Comparison of ENCODE assay signal across 11 mouse cellular contexts in the genomic region with DNA sequence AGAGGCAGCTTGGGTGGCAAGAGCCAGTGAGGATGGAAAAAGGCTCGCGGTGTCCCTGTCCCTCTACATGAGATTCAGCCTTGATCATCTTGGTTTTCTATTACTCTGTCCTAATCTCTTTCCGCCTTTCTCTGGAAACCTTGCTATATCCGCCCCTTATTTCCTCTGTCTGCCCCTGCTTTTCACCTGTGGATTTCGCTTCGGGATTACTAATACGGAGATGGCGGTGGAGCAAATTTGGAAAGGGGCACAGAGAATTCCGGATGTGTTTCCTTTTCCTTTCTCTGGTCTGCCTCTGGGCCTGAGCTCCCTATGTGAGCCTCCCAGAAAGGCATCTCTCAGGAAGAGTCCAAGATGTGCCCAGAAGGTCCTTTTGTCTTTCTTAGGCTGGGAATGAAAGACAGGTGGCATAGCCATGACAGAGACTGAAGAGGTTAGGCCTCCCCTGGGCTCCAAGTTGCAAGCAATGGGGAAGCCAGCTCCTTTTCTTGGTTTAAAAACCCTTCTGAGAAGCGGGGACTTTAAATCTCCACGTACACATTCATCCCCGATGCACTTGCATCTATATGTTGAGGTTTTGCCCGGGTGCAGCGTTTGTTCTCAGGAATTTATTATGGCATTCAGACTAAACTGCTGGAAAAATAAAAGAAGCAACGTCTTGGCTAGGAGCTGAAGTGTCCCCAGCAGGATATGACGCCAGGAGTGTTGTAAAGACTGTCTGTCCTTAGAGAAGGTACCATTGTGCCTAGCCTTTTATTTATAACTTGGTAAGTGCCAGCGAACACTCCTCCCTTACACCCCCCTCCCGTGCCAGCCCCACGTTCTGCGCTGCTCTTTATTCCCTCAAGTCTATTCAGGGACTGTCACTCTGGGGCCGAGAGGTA. TPM values are rescaled to one million over a fixed set of nuclear protein-coding genes. Genes with fewer than 3 reads are reported as not detected.
DNase-seq lines count a peak whose midpoint lies in the region; ATAC-seq and TF ChIP-seq lines count a peak whose summit lies in the region.
"Had no signal": no experiment of that assay in that cellular context is flagged by ENCODE, and none has a peak within 500 bp of the region (broad histone marks: within the 10 kb centered on the region; RNA-seq: fewer than 3 reads in every experiment).

No protein-coding gene starts in this region.

- no peak overlapping the region for H3K27ac ChIP-seq in heart, embryonic 13.5 days (replicated peaks)
- H3K27ac ChIP-seq in heart, adult 2 months = no peak overlapping the region
- H3K27ac ChIP-seq in brown adipose tissue, adult 24 weeks (replicated peaks; ENCODE audit: low read depth, low read length) = no peak overlapping the region
- H3K27ac ChIP-seq in hindbrain, embryonic 15.5 days (replicated peaks) = peak overlapping the region; percentile 77
- H3K27ac ChIP-seq in midbrain, embryonic 15.5 days = peak overlapping the region; percentile 54; the same call in 1 of the 2 replicates

- H3K4me2 ChIP-seq in heart, embryonic 13.5 days = peak overlapping the region; percentile 68
- H3K4me2 ChIP-seq in hindbrain, embryonic 15.5 days = peak overlapping the region; percentile 49
- H3K4me2 ChIP-seq in midbrain, embryonic 15.5 days = peak overlapping the region; percentile 49

- WGBS in heart, embryonic 13.5 days = 2% methylated on average over 21 of the region's 21 CpGs
- 8% methylated on average over 21 of the region's 21 CpGs for WGBS in heart, adult 2 months
- WGBS in hindbrain, embryonic 15.5 days = 4% methylated on average over 21 of the region's 21 CpGs
- 4% methylated on average over 21 of the region's 21 CpGs for WGBS in midbrain, embryonic 15.5 days

- H3K9me3 ChIP-seq in heart, embryonic 13.5 days = no peaks in the 10 kb centered on the region
- no peaks in the 10 kb centered on the region for H3K9me3 ChIP-seq in hindbrain, embryonic 15.5 days
- H3K9me3 ChIP-seq in midbrain, embryonic 15.5 days = no peaks in the 10 kb centered on the region

- H3K79me2 ChIP-seq in heart, adult 2 months (replicated peaks; ENCODE audit: control insufficient read depth, insufficient read depth, low read length) = no peaks in the 10 kb centered on the region

- no peaks in the 10 kb centered on the region for H3K36me3 ChIP-seq in heart, embryonic 13.5 days
- H3K36me3 ChIP-seq in heart, adult 2 months (ENCODE audit: control insufficient read depth, insufficient read depth, low read length) = no peaks in the 10 kb centered on the region
- no peaks in the 10 kb centered on the region for H3K36me3 ChIP-seq in hindbrain, embryonic 15.5 days
- H3K36me3 ChIP-seq in midbrain, embryonic 15.5 days (replicated peaks) = no peaks in the 10 kb centered on the region

- no peak for TF ChIP-seq CTCF in heart, adult 2 months (IDR thresholded peaks at IDR 0.05)

- H3K4me3 ChIP-seq in heart, embryonic 13.5 days = peak overlapping the region; percentile 46
- H3K4me3 ChIP-seq in heart, adult 2 months = no peak overlapping the region
- peak overlapping the region; percentile 22 for H3K4me3 ChIP-seq in brown adipose tissue, adult 24 weeks (ENCODE audit: insufficient read depth, low read depth, low read length)
- peak overlapping the region; percentile 41 for H3K4me3 ChIP-seq in hindbrain, embryonic 15.5 days
- H3K4me3 ChIP-seq in midbrain, embryonic 15.5 days = peak overlapping the region; percentile 38

- peaks cover 16% of the 10 kb centered on the region for H3K4me1 ChIP-seq in heart, embryonic 13.5 days
- H3K4me1 ChIP-seq in heart, adult 2 months (ENCODE audit: control insufficient read depth, insufficient read depth, low read length) = no peaks in the 10 kb centered on the region
- H3K4me1 ChIP-seq in brown adipose tissue, adult 24 weeks (ENCODE audit: control insufficient read depth, insufficient read depth, insufficient read length, low read length) = peaks cover 7% of the 10 kb centered on the region
- peaks cover 9% of the 10 kb centered on the region; the same call in 1 of the 2 replicates for H3K4me1 ChIP-seq in hindbrain, embryonic 15.5 days (replicated peaks)
- H3K4me1 ChIP-seq in midbrain, embryonic 15.5 days = peaks cover 14% of the 10 kb centered on the region

- no peak overlapping the region for H3K9ac ChIP-seq in heart, embryonic 13.5 days
- H3K9ac ChIP-seq in heart, adult 2 months (ENCODE audit: low read depth, low read length) = no peak overlapping the region
- no peak overlapping the region for H3K9ac ChIP-seq in hindbrain, embryonic 15.5 days
- no peak overlapping the region for H3K9ac ChIP-seq in midbrain, embryonic 15.5 days

- peaks cover 97% of the 10 kb centered on the region for H3K27me3 ChIP-seq in heart, embryonic 13.5 days (replicated peaks)
- peaks cover 40% of the 10 kb centered on the region for H3K27me3 ChIP-seq in heart, adult 2 months (ENCODE audit: control insufficient read depth, insufficient read depth, low read length)
- peaks cover 43% of the 10 kb centered on the region for H3K27me3 ChIP-seq in hindbrain, embryonic 15.5 days
- H3K27me3 ChIP-seq in midbrain, embryonic 15.5 days (replicated peaks) = peaks cover 49% of the 10 kb centered on the region

- intact Hi-C loops in heart, adult 2 months (cut with DNase I) = no loop called here

- no peak for TF ChIP-seq EP300 in heart, adult 2 months (IDR thresholded peaks at IDR 0.05; ENCODE audit: insufficient read depth, low read depth, low read length)

- no peak for ATAC-seq in heart, embryonic 13.5 days (ENCODE audit: extremely low read depth, insufficient number of reproducible peaks, low FRiP score, low TSS enrichment)
- ATAC-seq in hindbrain, embryonic 15.5 days (ENCODE audit: low FRiP score, low read depth) = peak; percentile 57
- ATAC-seq in midbrain, embryonic 15.5 days (replicated peaks) = peak; percentile 27; the same call in 1 of the 2 replicates

- DNase-seq in heart, adult 2 months = no peak
- DNase-seq in c-Kit-positive CD71-positive TER-119-positive erythroid progenitor cells, embryonic 14.5 days (ENCODE audit: low spot score) = no peak
- DNase-seq in right cerebral cortex, postnatal 10 days (ENCODE audit: low spot score in 2 of 2) = no peak
- no peak for DNase-seq in yolk sac, embryonic 10.5 days (ENCODE audit: low spot score)
- DNase-seq: spleen, adult 18-20 months had no signal

- TF ChIP-seq POLR2A in heart, adult 2 months (IDR thresholded peaks at IDR 0.05; ENCODE audit: insufficient read depth, low read depth, low read length) = no peak

RNA-seq across cellular contexts. Expression of gene Pax3, which starts 0.7 kb away (rescaled TPM):
- polyA plus RNA-seq in heart, embryonic 13.5 days (2015; fragmentation: Nextera tagmentation; extraction: Ambion mirVana) = 0.09 TPM in 1 of 2 replicates, not detected in the other
- total RNA-seq in heart, adult 2 months (2021) = not detected
- 0.08 TPM in 1 of 2 replicates, not detected in the other for polyA plus RNA-seq in heart, adult 2 months (2012; rRNA removed)
- not detected in 2 replicates for polyA plus RNA-seq in brown adipose tissue, adult 24 weeks (2012; ENCODE audit: insufficient read depth, insufficient read length, missing spikeins)
- 14.0 and 16.3 TPM in 2 replicates for polyA plus RNA-seq in hindbrain, embryonic 15.5 days (2015; fragmentation: Nextera tagmentation; extraction: Ambion mirVana)
- polyA plus RNA-seq in midbrain, embryonic 15.5 days (2015; fragmentation: Nextera tagmentation; extraction: Ambion mirVana) = 11.4 and 14.4 TPM in 2 replicates
- polyA plus RNA-seq: gonadal fat pad, adult 2 months; liver, embryonic 16.5 days had no signal

Comparison
In these comparisons a context has a peak if more than half of its experiments do, and no peak if none do; other contexts are left out.
1. H3K27ac ChIP-seq: peak in hindbrain, embryonic 15.5 days (single experiment) and midbrain, embryonic 15.5 days (single experiment); none in heart, embryonic 13.5 days (single experiment), heart, adult 2 months (single experiment) and brown adipose tissue, adult 24 weeks (single experiment).
2. RNA of gene Pax3, which starts 0.7 kb away (polyA plus RNA-seq): 14.0 to 16.3 TPM in hindbrain, embryonic 15.5 days and 11.4 to 14.4 TPM in midbrain, embryonic 15.5 days; not detected in brown adipose tissue, adult 24 weeks, 0.09 TPM in heart, embryonic 13.5 days and 0.08 TPM in heart, adult 2 months; every median in the first group is over 10 times any median in the second.
3. Peak in every context shown above with its lines, with median percentiles within 50 percentile points of each other: H3K4me2 ChIP-seq.